Mouse (Mus musculus): ENCODE measurements at regions not wholly inside any gene's neighbourhood (a gene's known extent, or its start where the extent isn't known, plus 50 kb on each side); places are given as distances from the start of the nearest gene placed in this dataset.

DNA sequence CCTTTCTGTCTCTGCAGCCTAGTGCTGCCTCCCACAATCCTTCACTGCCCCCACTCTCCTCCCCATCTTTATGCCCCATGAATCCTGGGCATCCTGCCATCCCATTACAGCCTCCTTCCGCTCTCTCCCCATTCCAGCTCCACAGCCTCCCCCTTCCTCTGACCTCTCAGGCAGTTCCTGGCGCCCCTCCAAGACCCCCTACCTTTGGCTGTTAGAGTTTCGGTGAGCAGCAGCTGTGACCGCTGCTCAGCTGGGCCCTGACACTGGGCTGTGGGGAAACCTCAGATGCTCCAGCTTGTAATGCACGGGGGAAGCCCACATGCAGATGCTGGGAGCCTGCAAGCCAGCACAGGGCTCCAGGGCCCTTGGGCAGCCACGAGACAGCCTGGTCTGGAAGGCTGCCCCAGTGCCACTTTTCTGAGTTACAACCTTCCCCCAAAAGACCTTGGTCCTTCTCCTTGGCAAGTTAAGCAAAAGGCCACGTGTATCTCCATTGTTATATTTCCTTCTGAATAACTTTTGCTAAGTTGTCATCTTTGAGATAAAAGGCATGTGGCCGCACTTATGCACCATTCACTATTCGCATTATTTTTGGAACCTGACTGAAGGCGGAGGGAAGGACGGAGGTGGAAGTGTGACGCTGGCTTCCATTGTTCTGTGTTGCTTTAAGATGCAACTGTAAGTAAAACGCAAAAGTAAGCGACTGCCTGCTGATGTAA, 330.6 kb upstream of the Mki67 start:
- DNase-seq (ENCODE audit: low spot score in 2 of 2) = peak; percentile 54 to 63

DNA sequence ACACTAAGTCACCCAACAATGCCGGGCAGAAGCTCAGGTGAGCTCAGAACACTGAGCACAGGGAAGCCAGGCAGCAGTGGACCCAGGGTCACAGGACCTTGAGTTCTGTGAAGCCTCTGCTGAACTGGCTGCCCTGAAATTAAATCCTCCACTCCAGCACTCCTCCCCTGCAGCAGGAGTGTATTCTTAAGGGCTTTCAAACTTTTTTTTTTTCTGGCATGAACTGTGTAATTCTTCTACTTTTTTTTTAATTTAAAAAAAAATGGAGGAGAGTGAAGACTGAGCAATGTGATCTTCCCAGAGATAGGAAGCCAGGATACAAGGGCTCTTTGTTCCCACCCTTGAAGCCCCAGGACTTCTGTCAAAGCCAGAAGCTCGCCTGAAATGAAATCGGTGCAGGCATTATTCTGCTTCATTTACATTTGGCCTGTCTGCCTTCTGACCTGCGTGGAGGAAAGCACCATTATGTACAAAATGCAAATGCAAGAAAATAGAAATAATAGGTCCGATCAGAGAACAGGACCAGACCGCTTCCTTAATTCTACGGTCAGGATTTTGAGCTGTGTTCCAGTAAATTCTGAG, 331.3 kb upstream of the Mki67 start:
- DNase-seq (ENCODE audit: low spot score in 2 of 2) = no peak

GRCm38 (mm10) chr7:136048925-136049586, 332.9 kb upstream of the Mki67 start:
- DNase-seq (ENCODE audit: low spot score in 2 of 2) = no peak

GRCm38 (mm10) chr7:136049587-136049930, 333.4 kb upstream of the Mki67 start:
- no peak for DNase-seq (ENCODE audit: low spot score in 2 of 2)

DNA sequence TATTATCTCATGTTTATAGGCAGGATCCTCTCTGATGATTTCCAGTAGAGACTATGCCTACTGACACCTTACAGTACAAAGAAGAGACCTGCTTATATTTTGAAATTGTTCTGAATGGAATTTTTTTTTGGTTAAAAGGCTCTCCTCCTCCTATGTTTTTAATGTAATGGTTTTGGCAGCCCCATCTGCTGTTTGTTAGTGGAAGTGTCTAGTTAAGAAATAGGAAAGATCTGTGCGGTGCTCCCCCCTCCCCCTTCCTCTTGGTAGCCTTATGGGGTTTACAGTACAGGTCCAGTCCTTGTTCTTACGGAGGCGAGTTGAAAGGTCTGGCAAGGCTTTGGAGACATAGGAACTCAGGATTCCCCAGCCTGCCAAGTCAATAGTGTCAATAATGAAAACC, 334.0 kb upstream of the Mki67 start:
- no peak for DNase-seq (ENCODE audit: low spot score in 2 of 2)

DNA sequence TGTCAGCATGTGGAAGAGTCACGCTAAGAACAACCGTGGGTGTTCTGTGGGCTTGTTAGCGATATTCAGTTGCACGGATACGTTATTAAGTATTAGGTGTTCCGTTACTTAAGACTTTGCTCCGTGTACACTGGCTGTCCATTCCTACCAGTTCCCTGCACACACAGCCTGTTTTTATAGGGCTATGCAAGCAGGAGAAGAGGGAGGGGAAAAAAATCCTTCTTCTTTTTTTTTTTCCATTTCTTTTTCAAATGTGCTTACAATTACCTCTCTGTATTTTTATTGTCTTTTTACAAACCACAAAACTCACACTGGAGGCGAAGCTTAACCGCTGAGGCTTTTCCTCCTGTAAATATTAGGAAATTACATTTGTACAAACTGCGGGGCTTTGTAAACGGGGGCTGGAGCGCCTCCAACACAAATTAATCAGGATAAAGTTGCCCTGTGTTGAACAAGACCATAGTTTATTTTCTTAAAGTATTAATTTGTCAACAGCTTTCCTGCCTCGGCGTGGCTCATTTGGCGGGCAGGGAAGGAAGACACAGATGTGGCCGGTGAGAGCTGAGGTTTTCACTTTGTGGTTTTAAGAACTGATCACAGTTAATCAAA, 340.8 kb upstream of the Mki67 start:
- DNase-seq (ENCODE audit: low spot score in 2 of 2) = no peak

- DNase-seq (ENCODE audit: low spot score in 2 of 2) = no peak
Measured at GRCm38 (mm10) chr7:136058319-136058718, 342.2 kb upstream of the Mki67 start.

GRCm38 (mm10) chr7:136058751-136059681, 342.9 kb upstream of the Mki67 start:
- no peak for DNase-seq (ENCODE audit: low spot score in 2 of 2)

DNA sequence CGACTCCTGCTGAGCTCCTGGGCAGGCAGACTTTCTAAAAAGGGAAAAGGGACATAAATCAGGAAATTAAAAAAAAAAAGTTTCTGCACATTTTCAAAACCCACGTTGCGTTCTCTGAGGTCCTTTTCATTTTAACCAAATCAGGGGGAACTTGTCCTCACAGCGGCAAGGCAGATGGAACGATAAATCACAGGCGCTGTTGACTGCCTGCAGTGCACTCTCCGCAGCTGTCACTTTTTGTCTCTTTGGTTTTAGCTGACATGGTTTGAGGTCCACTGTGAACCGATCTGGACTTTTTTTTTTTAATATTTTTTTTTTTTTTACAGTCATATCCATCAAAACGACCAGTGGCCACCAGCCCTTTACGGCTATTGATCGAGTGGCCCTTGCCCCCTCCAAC, 343.7 kb upstream of the Mki67 start:
- no peak for DNase-seq (ENCODE audit: low spot score in 2 of 2)

DNA sequence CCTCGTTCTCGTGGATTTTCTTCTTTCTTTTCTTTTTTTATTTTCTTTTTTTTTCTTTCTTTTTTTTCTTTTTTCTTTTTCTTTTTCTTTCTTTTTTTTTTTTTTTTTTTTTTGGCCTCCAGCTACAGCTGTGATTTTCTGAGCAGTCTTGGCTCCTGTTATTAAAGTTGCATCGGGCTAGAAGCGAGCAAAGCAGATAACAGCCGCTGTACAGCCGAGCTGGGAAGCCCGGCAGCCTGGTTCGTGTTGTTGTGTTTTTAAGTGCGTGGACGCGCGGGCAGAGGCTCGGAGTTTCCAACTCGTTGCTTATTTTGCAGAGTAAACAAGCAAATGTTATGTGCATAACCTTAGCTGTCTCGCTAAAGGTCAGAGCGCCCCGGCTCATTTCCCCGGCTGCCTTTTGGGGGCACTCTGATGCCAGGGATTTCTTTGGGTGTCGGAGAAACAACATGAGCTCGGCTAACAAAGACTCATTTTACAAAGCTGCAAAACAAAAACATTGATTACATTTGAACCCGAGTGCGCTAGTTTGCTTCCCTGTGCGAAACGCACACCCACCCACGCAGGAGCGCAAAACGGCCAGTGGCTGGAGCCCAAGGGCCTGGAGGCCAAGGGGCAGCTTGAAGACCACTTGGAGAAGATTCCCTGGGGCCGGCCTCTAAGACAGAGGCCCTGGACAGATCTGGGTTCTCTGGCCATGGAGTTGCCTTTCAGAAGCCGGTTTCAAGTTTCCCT, 344.3 kb upstream of the Mki67 start:
- DNase-seq (ENCODE audit: low spot score in 2 of 2) = peak; percentile 48 to 62

DNA sequence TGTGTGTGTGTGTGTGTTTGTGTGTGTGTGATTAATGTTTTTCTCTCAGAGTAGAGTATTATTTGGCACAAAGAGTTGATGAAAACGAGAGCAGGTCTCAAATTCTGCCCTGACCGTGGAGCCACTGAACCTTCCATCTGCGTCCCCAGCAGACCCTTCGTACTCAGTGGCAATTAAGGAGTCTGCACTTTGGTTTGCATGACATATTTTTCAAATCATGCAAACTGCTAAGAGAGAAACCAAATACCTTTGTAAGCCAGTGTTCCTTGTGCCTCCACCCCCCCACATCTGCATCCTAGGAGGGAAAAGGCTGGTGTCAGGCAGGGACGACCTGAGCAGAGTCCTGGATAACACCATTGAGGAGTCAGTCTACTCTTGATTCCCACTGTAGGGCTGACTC, 346.5 kb upstream of the Mki67 start:
- DNase-seq (ENCODE audit: low spot score in 2 of 2) = no peak

DNA sequence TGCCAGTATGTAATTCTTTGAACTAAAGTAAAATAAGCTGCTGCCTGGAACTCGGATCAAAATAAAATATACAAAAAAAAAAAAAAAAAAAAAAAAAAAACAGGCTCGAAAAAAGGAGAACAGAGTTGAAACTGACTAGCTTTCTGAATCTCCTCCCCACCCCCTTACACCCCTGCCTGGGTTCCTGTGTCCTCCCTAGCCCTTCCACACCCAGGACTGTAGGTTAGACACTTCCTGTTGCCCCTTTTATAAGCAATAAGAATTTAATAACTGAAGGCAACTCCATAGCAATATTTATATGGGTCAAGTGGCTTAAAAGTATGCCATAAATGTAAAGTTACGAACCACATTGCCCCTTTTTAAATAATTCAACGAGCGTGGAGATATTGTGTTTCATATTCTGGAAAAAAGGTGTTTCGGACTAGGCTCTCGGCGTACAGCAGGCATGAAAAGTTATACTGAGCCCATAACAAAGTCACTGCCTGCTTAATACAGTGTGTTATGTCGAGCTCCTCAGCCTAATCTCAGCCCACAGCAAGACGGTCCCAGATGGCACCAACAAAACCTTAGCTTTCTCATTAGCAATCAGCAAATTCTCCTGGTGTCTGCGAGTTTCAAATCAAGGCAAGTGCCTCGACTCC, 349.0 kb upstream of the Mki67 start:
- DNase-seq (ENCODE audit: low spot score in 2 of 2) = no peak

DNA sequence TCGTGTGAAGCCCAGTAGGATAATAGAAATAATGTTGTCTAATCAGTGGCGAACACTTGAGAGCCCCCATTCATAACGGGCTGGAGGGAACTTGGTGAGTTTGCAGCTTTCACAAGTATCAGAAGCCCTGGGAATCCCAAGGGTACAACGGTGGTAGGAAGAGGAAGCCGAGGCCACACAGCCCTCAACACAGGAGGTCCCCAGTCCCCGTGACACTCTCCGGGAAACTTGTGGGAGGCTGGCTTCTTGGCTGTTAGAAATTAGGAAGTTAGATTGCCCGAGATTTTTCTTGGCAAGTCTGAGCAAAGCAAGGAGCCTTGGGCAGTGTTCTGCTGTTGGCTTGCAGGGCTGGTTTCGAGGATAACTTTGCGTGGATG, 349.5 kb upstream of the Mki67 start:
- no peak for DNase-seq (ENCODE audit: low spot score in 2 of 2)

DNA sequence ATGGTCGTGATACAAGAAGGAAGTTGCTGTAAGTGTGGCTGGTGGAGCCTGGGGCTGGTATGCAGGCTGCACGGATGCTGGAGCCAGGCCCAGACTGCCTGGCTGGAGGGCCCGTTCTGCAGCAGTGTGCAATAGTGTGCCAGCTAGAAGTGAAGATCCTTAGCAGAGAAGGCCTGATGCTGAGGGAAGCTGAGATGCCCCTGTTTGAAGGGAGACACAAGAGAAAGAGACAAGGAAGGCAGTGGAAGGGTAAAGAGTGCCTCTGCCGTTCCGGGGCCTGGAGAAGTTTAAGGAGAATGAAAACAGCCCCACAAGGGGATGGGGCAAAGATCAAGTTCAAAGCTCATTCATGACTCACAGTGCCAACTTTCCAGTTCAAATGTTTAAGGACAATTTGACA, 354.7 kb upstream of the Mki67 start:
- no peak for DNase-seq (ENCODE audit: low spot score in 2 of 2)

DNA sequence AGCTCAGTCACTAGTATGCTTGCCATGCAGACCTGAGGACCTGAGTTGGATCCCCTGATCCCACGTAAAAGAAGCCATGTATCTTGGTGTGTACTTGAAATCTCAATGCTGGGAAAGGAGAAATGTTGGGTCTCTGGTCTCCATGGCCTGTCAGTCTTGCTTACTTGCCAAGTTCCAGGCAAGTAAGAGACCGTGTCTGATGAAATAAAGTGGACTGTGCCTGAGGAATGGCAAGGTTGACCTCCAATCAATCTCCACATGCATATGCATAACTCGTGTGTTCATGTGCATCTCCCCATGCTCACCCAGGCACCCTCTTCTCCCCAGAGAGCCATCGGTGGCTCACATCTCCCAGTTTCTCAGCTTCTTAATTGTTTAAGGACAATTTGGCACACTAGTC, 355.2 kb upstream of the Mki67 start:
- DNase-seq (ENCODE audit: low spot score in 2 of 2) = no peak

DNA sequence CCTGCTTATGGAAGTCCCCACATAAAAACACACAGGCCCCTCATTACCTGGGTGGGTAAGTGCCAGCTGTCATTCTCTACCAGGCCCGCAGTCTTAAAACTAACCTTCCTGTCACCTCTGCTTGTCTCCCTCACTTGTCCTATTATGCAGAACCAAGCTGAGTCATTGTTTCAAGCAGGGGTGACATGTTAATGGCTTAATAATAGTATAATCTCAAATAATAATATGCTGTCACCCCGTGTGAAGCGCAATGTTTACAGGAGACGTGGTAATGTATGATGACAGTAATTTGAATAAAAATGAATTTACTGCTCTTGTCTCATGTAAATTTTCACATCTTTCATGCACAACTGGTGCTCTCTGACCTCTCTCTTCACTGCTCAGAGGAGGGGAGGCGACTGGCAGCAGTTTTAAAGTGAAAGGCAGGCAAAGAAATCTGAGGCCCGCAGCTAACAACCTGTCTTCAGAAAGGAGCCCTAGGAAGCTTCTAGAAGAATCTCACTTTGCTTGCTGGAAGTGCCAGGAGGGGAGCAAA, 357.2 kb upstream of the Mki67 start:
- no peak for DNase-seq (ENCODE audit: low spot score in 2 of 2)

DNA sequence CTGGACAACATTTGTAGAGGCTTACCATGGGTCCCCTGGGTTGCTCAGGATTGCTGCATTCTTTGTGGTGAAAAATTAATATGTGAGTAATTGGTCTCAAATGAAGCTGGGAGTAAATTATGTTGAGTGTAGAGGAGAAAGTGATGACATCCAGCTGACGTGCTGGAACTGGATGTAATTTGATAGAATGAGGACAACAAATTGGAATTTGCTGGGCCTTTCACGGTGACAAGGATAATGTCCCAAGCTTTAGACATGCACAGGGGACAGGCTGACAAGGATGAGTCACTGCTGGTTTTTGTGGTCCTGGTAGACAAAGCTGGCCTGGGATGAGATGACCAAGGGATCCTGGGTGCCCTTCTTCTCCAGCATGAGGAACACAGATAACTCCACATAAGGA, 357.9 kb upstream of the Mki67 start:
- DNase-seq (ENCODE audit: low spot score in 2 of 2) = no peak

- no peak for DNase-seq (ENCODE audit: low spot score in 2 of 2)
Measured at GRCm38 (mm10) chr7:136081534-136082252, 365.5 kb upstream of the Mki67 start.

DNA sequence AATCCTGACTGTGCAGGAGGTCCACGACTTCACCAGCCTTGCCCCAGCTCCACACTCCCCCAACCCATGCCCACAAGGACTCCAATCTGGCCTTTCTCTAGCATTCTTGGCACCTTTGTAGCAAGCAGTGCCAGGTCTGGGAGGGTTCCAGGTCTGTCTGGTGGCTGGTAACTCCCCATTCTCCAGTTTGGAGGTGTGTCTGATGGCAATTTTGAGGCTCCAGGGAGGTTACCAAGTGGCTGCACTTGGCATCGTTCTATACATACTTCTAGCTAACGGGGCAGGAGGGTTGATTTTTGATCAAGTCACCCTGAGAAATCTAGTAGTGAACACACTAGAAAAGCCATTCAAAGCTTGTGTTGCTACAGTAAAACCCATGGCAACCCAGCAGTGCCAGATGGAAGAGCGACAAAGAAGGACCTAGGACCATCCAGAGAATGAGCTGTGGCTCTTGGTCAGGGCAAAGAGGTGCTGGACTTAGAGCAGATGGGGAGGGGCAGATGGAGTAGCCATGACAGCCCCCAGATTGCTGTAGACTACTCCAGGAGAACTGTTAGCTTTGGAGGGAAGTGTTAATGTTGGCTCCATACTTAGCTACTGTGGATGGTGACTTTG, 366.2 kb upstream of the Mki67 start:
- peak in 1 of 2 experiments; percentile 17 for DNase-seq (ENCODE audit: low spot score in 2 of 2)

All from left cerebral cortex, adult 18-20 months (tissue).